ENCODE assay signal across 9 mouse cellular contexts in the genomic region with DNA sequence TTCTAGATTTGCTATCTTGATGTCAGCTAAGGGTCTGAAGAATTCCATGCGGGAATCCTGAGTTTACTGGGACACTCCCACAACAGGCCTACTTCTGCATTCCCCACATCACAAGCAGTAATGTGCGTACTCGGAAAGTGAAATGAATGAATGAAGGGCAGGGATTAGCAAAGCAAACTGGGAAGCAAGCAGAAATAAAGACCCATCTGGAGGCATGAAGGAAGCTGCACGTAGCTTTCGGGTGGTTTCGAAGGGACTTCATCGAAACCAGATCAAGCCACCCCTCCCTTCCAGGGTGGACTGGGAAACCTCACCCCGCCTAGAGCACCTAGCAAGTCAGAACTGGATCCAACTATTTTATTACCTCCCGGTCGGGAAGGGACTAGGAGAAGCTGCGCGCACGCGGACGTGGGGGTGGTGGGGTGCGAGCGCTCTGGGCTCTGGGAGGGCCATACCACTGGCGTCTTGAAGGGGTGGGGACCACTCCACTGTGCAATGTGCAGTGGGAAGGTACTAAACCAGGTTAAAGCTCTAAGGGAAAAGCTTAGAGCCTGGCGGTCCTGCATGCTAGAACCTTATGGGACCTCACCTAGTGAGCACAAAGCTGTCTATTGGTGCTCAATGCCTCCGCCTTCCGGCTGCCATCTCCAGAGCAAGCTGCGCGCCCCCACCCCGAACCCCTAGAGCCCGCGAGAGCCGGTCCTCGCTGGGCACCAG. TPM values are rescaled to one million over a fixed set of nuclear protein-coding genes. Genes with fewer than 3 reads are reported as not detected.
DNase-seq lines count a peak whose midpoint lies in the region; ATAC-seq and TF ChIP-seq lines count a peak whose summit lies in the region.
"Had no signal": no experiment of that assay in that cellular context is flagged by ENCODE, and none has a peak within 500 bp of the region (broad histone marks: within the 10 kb centered on the region; RNA-seq: fewer than 3 reads in every experiment).

No protein-coding gene starts in this region.

- peak overlapping the region; percentile 88 for H3K27ac ChIP-seq in gastrocnemius, adult 2 months
- peak overlapping the region; percentile 41; the same call in 1 of the 2 replicates for H3K27ac ChIP-seq in embryonic facial prominence, embryonic 12.5 days
- H3K27ac ChIP-seq in kidney, adult 2 months (ENCODE audit: insufficient read depth, low read depth, low read length): peak overlapping the region; percentile 39; the same call in 1 of the 2 replicates

- peak overlapping the region; percentile 37 for H3K4me3 ChIP-seq in gastrocnemius, adult 2 months
- peak overlapping the region; percentile 21; the same call in 1 of the 2 replicates for H3K4me3 ChIP-seq in embryonic facial prominence, embryonic 12.5 days
- no peak overlapping the region; the same call in 1 of the 2 replicates for H3K4me3 ChIP-seq in kidney, adult 2 months (ENCODE audit: insufficient read depth, low read depth, low read length)

- no peaks in the 10 kb centered on the region for H3K36me3 ChIP-seq in embryonic facial prominence, embryonic 12.5 days
- no peaks in the 10 kb centered on the region for H3K36me3 ChIP-seq in kidney, adult 2 months (ENCODE audit: control insufficient read depth, insufficient read depth, low read length)

- no peaks in the 10 kb centered on the region for H3K9me3 ChIP-seq in embryonic facial prominence, embryonic 12.5 days

- WGBS in embryonic facial prominence, embryonic 12.5 days: 34% methylated on average over 28 of the region's 28 CpGs
- 25% methylated on average over 28 of the region's 28 CpGs for WGBS in kidney, adult 2 months

- TF ChIP-seq CTCF in gastrocnemius, adult 2 months (IDR thresholded peaks at IDR 0.05): no peak
- no peak for TF ChIP-seq CTCF in kidney, adult 2 months (conservative IDR thresholded peaks at IDR 0.05; ENCODE audit: insufficient read depth, insufficient read length, low read depth, low read length)

- intact Hi-C loops in gastrocnemius, adult 2 months (cut with DNase I): no loop called here
- intact Hi-C loops in gastrocnemius, postnatal 14 days (cut with DNase I; ENCODE audit: low total_unique reads): no loop called here
- intact Hi-C loops in gastrocnemius, postnatal 36 days (cut with DNase I): no loop called here

- no peak for DNase-seq in gastrocnemius, adult 2 months
- DNase-seq in gastrocnemius, postnatal 14 days: no peak
- peak; percentile 61 for DNase-seq in CD4-positive, CD25-positive, alpha-beta regulatory T cell, adult 2 months (ENCODE audit: low read depth, low spot score)
- DNase-seq in kidney, adult 2 months: peak; percentile 33
- DNase-seq in thymus, postnatal 25 days: peak; percentile 51
- no peak for DNase-seq in gastrocnemius, postnatal 36 days

- no peaks in the 10 kb centered on the region for H3K4me1 ChIP-seq in embryonic facial prominence, embryonic 12.5 days
- H3K4me1 ChIP-seq in kidney, adult 2 months (ENCODE audit: control insufficient read depth, insufficient read depth, low read length): peaks cover 2% of the 10 kb centered on the region; the same call in 1 of the 2 replicates

- no peak overlapping the region for H3K9ac ChIP-seq in embryonic facial prominence, embryonic 12.5 days

- 0 out of 2 replicates have a peak, but pooled peaks have one; percentile 19 for ATAC-seq in embryonic facial prominence, embryonic 12.5 days (ENCODE audit: insufficient number of reproducible peaks, insufficient read depth, low FRiP score, low TSS enrichment)
- peak; percentile 40 for ATAC-seq in megakaryocyte progenitor cell, adult 5-6 weeks (replicated peaks; ENCODE audit: poor library complexity)
- ATAC-seq: Patski had no signal

- no peak for TF ChIP-seq POLR2A in kidney, adult 2 months (IDR thresholded peaks at IDR 0.05; ENCODE audit: low read depth, low read length)

- peak overlapping the region; percentile 42 for H3K4me2 ChIP-seq in embryonic facial prominence, embryonic 12.5 days (replicated peaks)

- no peaks in the 10 kb centered on the region for H3K27me3 ChIP-seq in embryonic facial prominence, embryonic 12.5 days
- H3K27me3 ChIP-seq in kidney, adult 2 months (replicated peaks; ENCODE audit: control insufficient read depth, insufficient read depth, low read length): no peaks in the 10 kb centered on the region

RNA-seq across cellular contexts. Expression of a gene that starts 3.3 kb away (rescaled TPM):
- 10 to 100 TPM; 23.8 to 42.7 TPM for total RNA-seq in gastrocnemius, adult 2 months (2021)
- 10 to 100 TPM; 40.3 to 50.8 TPM for total RNA-seq in gastrocnemius, postnatal 14 days (2021)
- polyA plus RNA-seq in embryonic facial prominence, embryonic 12.5 days (2016; fragmentation: Nextera tagmentation; extraction: Ambion mirVana): 58.4 and 63.2 TPM in 2 replicates
- polyA plus RNA-seq in kidney, adult 2 months (2012; rRNA removed): 72.2 and 74.1 TPM in 2 replicates
- 115 and 133 TPM in 2 replicates for total RNA-seq in megakaryocyte progenitor cell, adult 5-6 weeks (2015)
- total RNA-seq in megakaryocyte progenitor cell, adult 5-6 weeks (2017): 26.4 and 37.1 TPM in 2 replicates
- 10 to 100 TPM; 28.0 to 43.2 TPM for total RNA-seq in gastrocnemius, postnatal 36 days (2021)

RNA-seq across cellular contexts. Expression of a gene that starts 6.6 kb away (rescaled TPM):
- 10 to 100 TPM; 21.0 to 31.0 TPM for total RNA-seq in gastrocnemius, adult 2 months (2021)
- 1 to 10 TPM; 4.4 to 6.4 TPM for total RNA-seq in gastrocnemius, postnatal 14 days (2021)
- polyA plus RNA-seq in embryonic facial prominence, embryonic 12.5 days (2016; fragmentation: Nextera tagmentation; extraction: Ambion mirVana): 0.11 and 0.15 TPM in 2 replicates
- 17.4 and 22.1 TPM in 2 replicates for polyA plus RNA-seq in kidney, adult 2 months (2012; rRNA removed)
- total RNA-seq in megakaryocyte progenitor cell, adult 5-6 weeks (2015): not detected in 2 replicates
- total RNA-seq in megakaryocyte progenitor cell, adult 5-6 weeks (2017): not detected in 2 replicates
- 10 to 100 TPM; 18.8 to 20.6 TPM for total RNA-seq in gastrocnemius, postnatal 36 days (2021)

RNA-seq across cellular contexts. Expression of a gene that starts 17.4 kb away (rescaled TPM):
- total RNA-seq in gastrocnemius, adult 2 months (2021): 10 to 100 TPM; 23.6 to 26.6 TPM
- 10 to 100 TPM; 10.3 to 18.7 TPM for total RNA-seq in gastrocnemius, postnatal 14 days (2021)
- 6.6 and 7.1 TPM in 2 replicates for polyA plus RNA-seq in embryonic facial prominence, embryonic 12.5 days (2016; fragmentation: Nextera tagmentation; extraction: Ambion mirVana)
- 8.9 and 9.2 TPM in 2 replicates for polyA plus RNA-seq in kidney, adult 2 months (2012; rRNA removed)
- 3.9 and 4.8 TPM in 2 replicates for total RNA-seq in megakaryocyte progenitor cell, adult 5-6 weeks (2015)
- 4.1 and 6.0 TPM in 2 replicates for total RNA-seq in megakaryocyte progenitor cell, adult 5-6 weeks (2017)
- total RNA-seq in gastrocnemius, postnatal 36 days (2021): 10 to 100 TPM; 23.1 to 24.9 TPM

RNA-seq across cellular contexts. Expression of a gene that starts 22.5 kb away (rescaled TPM):
- 10 to 100 TPM; 12.5 to 15.3 TPM for total RNA-seq in gastrocnemius, adult 2 months (2021)
- total RNA-seq in gastrocnemius, postnatal 14 days (2021): 10 to 100 TPM; 15.9 to 16.4 TPM
- polyA plus RNA-seq in embryonic facial prominence, embryonic 12.5 days (2016; fragmentation: Nextera tagmentation; extraction: Ambion mirVana): 38.7 and 39.6 TPM in 2 replicates
- 8.2 and 10.9 TPM in 2 replicates for polyA plus RNA-seq in kidney, adult 2 months (2012; rRNA removed)
- 26.8 and 28.2 TPM in 2 replicates for total RNA-seq in megakaryocyte progenitor cell, adult 5-6 weeks (2015)
- total RNA-seq in megakaryocyte progenitor cell, adult 5-6 weeks (2017): 19.2 and 24.4 TPM in 2 replicates
- 10 to 100 TPM; 11.2 to 12.9 TPM for total RNA-seq in gastrocnemius, postnatal 36 days (2021)

RNA-seq across cellular contexts. Expression of a gene that starts 36.2 kb away (rescaled TPM):
- 1 to 10 TPM in 1 of 2 experiments, under 1 TPM in 1; 0.56 to 1.2 TPM for total RNA-seq in gastrocnemius, adult 2 months (2021)
- 1 to 10 TPM in 1 of 2 experiments, under 1 TPM in 1; 0.86 to 1.4 TPM for total RNA-seq in gastrocnemius, postnatal 14 days (2021)
- 7.7 and 11.1 TPM in 2 replicates for polyA plus RNA-seq in embryonic facial prominence, embryonic 12.5 days (2016; fragmentation: Nextera tagmentation; extraction: Ambion mirVana)
- 8.0 and 9.2 TPM in 2 replicates for polyA plus RNA-seq in kidney, adult 2 months (2012; rRNA removed)
- total RNA-seq in megakaryocyte progenitor cell, adult 5-6 weeks (2015): not detected in 2 replicates
- 0.46 and 0.54 TPM in 2 replicates for total RNA-seq in megakaryocyte progenitor cell, adult 5-6 weeks (2017)
- total RNA-seq in gastrocnemius, postnatal 36 days (2021): 1 to 10 TPM; 1.1 TPM

Comparison
In these comparisons a context has a peak if more than half of its experiments do, and no peak if none do; other contexts are left out.
1. DNase-seq: peak in CD4-positive, CD25-positive, alpha-beta regulatory T cell, adult 2 months (single experiment), kidney, adult 2 months (single experiment) and thymus, postnatal 25 days (single experiment); none in gastrocnemius, adult 2 months (single experiment), gastrocnemius, postnatal 14 days (single experiment) and gastrocnemius, postnatal 36 days (0 of 2).
2. RNA of a gene that starts 6.6 kb away (total RNA-seq): 21.0 to 31.0 TPM in gastrocnemius, adult 2 months, 18.8 to 20.6 TPM in gastrocnemius, postnatal 36 days and 4.4 to 6.4 TPM in gastrocnemius, postnatal 14 days; not detected in megakaryocyte progenitor cell, adult 5-6 weeks; every median in the first group is over 4 times any median in the second.
3. Peak in every context shown above with its lines, with median percentiles within 50 percentile points of each other: H3K27ac ChIP-seq.